Mouse (Mus musculus): Measurements from ENCODE around the gene Npas3.
A peak's percentile ranks its signal among the peaks of the same experiment; 100 is the strongest.

Gene Npas3

DNA sequence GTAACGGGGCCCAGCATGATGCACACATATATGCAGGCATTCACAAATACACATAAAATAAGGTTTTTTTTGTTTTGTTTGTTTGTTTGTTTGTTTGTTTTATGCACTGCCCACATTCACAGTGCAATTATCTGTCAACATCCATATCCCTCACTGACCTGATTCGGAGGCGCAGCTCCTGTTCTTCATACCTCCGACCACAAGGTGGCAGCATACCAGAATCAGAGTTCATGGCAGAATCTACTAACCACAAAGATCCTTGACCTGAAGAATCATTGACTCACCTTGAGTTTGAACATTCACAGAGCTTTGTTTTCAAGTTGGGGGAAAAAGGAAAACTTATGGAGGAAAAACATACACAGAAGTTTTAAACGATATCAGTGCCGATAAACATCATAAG lies 743.9 kb downstream of the Npas3 start:
- DNase-seq (ENCODE audit: low spot score in 2 of 2): no peak

DNA sequence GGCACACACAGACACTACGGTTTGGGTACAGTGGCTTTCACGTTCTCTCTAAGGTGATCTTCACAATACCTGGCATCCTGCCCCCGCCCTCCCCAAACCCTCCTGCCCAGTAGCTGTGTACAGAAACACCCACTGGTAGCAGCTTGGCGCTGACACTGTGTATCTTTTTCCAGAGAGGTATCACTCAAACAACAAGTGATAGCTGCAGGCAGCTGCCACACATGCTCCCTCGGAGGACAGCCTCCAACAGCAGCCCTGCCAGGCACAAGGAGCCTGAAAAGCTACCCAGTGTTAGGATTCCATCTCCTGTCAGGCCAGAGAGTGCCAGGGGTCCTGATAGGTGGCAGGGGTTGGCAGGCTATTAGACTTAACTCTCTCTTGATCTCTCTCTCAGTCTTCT lies 747.2 kb downstream of the Npas3 start:
- DNase-seq (ENCODE audit: low spot score in 2 of 2): no peak

DNA sequence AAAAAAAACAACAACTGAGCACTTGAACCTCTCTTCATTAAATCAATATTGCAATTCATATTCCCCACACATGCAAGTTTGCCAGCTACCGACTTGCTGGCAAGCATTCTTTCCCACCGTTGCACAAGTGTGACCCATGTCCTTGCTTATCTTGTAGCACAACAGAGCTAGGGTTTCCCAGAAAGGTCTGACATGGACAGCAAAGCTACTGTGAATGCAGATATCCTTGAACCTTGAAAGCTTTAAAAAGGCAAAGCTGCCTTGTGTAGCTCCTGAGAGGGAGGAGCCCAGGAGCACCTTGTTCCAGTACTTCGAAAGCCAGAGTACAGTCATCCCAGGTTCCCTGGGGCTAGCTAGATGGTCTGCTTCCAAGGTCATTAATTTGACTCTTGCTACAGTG lies 748.7 kb downstream of the Npas3 start:
- DNase-seq (ENCODE audit: low spot score in 2 of 2): no peak

DNA sequence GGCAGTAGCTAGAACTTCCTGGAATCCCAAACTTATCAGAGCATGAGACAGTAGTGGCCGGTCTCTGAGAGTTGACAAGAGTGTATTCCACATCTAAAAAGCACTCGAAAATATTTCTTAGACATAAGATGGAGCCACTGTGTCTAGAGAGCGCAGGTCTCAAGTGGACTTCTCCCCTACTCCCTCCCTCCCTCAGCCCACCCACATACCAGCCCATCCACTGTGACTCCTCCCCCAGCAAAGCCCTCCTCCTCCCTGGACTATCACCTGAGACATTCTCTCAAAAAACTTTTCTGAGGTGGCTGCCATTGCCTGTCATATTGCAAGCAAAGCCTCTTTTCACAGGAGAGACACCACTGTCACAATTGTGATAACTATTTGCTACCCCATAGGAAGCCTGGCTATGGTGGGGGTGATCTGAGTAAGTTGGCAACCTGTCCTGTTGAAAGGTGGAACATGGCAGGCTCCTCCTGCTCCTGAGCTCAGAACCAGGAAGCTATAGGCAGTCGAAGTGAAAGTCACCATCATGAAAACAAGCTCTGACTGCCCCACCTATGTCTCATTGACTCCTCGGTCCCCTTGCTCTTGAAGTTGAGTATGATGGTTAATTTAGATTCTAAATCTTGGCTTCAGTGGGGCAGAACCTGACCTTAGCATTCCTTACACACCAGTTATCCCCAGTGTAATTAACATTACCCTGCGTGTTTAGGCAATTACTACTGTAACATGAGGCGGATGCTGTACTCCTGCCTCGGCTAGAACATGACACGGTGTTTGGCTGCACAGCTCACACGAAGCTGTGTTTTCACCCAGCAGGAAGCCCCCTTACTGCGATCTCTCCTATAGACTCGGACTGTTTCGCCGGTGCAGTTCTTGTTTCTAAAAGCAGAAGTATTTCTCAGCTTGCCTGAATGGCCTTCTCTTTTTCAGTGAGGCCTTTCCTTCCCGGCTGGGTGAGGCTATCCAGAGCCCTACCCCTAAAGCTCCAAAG lies 751.5 kb downstream of the Npas3 start:
- no peak for DNase-seq (ENCODE audit: low spot score in 2 of 2)

DNA sequence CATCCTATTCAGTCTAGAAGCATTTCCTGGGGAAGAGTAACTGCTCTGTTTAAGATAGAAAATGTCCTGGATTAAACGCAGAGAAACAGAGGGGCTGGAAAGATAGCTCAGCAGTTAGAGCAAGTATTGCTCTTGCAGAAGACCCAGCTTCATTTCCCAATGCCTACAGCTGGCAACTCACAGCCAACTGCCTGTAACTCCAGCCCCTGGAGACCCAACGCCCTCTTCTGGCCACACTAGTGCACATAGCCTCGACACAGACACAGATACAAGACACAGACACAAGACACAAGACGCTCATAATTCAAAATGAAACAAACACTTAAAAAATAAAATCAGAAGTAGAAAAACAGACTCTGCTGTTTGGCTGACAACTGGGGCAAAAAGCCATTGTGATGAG lies 754.0 kb downstream of the Npas3 start:
- DNase-seq (ENCODE audit: low spot score in 2 of 2): peak in 1 of 2 experiments; percentile 33

DNA sequence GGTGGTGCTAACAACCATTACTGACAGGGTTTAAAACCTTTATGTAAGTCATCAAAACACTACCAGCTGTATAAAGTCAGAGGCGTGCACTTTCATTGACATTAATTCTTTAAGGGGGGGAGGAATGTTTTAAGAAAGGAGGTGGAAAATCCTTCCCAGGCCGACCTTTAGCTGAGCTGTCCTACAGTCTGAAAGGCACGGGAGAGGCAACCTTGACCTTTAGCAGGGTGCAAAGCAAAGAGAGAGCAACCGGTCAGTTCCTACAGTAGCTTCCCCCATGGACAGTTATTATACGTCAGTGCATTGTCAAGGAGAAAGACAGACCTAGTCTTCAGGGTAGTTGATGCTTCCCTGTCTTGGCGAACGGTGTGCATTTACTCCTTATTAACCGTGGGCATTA lies 756.1 kb downstream of the Npas3 start:
- no peak for DNase-seq (ENCODE audit: low spot score in 2 of 2)

DNA sequence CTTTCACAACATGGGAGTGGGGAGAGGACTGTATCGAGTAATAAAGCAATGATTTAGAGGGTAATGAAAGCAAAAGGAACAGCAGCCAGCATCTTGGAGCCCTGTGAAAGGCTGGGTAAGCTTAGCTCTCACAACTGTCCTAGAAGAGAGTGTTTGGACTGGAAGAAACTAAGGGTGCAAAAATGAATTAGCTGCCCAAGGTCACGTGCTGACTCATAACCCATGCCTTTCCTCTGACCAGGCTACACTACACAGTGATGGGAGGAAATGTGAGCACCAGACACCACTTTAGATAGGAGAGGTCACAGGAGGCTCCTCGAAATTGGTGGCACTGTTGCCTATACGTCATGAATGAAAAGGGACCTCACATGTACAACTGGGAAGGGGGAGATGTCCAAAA lies 757.1 kb downstream of the Npas3 start:
- DNase-seq (ENCODE audit: low spot score in 2 of 2): no peak

DNA sequence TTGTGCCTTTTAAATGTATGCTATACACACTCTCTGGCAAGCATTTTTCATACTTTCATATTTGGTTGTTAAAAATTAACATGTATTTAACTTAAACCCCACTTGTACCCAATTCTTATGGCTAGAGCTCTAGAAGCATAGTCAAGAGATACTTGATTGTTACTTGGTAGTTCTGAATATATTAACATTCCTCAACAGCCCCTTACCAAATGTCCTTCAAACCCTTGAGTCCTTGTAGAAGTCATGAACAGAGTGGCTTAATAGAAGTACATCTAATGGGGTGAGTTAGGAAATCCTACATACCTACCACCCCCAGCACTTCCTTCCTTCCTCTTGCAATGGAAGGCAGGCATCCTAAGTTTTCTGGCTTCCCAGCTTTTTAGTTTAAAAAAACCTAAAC lies 766.8 kb downstream of the Npas3 start:
- no peak for DNase-seq (ENCODE audit: low spot score in 2 of 2)

DNA sequence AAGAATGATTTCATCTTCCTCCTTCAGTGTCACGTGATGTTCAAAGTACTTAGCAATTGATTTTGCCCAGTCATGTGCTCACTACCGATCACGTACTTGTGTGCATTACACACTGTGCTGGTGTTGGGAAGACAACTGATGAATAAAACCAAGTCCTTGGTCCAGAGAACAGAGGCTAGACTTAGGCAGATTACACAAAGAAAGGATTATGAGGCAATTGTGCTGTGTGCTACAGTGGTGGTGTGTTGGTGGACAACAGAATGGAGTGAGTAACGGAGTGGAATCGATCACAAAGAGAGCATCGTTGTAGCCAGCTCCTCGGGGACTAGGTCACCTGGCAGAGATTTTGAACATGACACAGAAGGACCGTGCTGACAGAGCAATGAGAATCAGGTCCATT lies 769.5 kb downstream of the Npas3 start:
- DNase-seq (ENCODE audit: low spot score in 2 of 2): no peak

DNA sequence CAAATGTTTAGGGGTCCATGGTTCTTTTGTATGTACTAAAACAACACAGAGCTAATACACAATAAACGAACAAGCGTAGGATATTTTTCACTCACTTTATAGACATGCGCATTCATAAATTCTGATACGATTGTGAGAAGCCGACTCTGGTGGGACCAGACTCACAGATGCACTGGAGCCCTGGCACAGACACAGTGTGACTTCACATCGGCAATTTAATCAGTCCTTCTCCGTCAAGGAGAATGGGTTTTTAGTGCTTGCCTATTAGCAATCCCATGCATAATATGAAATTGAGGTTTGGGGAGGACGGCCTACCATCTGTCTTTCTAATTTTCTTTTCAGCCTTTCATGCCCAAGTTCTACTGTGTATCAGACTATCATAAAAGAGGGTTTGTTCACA lies 771.5 kb downstream of the Npas3 start:
- DNase-seq (ENCODE audit: low spot score in 2 of 2): no peak

DNA sequence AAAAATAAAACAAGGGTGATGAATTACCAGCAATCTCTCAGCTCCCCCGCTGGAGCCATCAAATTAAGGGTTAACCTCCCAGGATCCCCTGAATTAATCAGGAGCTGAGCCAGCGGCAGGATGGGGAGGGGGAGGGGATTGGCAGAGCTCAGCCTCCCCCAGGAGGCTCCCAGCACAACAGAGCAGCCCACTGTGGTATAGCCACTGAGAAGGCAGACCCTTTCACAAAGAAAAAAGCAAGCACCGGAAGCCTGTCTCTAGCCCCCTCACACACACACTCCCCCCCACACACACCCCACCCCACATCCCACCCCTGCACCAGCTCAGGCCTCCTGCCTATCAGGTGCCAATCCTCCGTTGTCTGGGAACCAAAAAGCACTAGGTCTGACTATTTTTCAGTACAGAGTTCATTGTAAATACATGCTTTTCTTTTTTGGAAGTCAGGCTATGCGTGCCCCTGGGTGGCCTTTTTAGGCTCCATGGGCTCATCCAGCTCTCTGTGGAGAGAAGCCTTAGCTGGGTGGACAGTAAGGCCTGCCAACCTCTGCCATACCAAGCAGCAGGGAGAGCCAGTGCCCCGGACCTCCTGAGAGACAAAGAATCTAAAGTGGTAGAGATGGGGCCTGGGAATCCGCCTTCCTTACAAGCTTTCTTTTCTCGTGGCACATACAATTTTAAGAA lies 786.3 kb downstream of the Npas3 start:
- peak; percentile 62 to 70 for DNase-seq (ENCODE audit: low spot score in 2 of 2)

DNA sequence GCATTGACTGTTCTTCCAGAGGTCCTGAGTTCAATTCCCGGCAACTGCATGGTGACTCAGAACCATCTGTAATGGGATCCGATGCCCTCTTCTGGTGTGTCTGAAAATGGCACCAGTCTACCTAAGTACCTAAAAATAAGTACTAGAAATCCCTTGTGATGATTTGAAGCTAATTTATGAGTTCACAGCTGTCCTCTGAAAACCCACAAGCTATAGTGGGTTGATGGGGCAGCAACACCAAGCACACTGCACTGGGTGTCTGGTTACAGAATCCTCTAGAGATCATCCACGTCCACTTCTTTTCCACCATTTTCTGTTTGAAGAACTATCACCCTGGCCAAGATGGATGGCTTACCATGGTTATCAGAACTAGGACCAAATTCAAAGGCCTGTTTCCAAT lies 789.1 kb downstream of the Npas3 start:
- DNase-seq (ENCODE audit: low spot score in 2 of 2): no peak

DNA sequence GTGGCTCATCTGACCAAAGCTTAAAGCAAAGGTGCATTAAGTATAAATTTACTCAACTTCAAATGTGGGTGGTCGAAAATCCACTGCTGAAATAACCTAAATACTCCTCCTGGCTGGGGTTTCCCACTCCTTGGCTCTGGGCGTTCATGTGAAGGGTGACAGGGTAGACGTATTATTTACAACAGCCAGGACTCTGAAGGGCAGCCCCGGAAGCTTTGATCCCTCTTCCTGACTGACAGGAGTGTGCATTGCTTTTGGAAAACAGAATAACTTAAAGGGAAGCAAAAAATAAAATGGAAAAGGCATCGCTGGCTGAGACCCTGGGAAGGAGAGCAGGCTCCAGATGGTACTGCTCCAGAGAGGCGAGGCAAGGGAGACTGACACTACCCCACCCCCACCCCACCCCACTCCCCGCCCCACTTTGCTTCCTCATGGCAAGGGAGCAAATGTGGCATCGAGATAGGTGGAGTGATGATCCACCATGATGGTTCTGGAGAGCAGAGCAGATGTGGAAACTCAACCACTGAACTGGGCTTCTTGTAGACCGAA lies 794.6 kb downstream of the Npas3 start:
- no peak for DNase-seq (ENCODE audit: low spot score in 2 of 2)

DNA sequence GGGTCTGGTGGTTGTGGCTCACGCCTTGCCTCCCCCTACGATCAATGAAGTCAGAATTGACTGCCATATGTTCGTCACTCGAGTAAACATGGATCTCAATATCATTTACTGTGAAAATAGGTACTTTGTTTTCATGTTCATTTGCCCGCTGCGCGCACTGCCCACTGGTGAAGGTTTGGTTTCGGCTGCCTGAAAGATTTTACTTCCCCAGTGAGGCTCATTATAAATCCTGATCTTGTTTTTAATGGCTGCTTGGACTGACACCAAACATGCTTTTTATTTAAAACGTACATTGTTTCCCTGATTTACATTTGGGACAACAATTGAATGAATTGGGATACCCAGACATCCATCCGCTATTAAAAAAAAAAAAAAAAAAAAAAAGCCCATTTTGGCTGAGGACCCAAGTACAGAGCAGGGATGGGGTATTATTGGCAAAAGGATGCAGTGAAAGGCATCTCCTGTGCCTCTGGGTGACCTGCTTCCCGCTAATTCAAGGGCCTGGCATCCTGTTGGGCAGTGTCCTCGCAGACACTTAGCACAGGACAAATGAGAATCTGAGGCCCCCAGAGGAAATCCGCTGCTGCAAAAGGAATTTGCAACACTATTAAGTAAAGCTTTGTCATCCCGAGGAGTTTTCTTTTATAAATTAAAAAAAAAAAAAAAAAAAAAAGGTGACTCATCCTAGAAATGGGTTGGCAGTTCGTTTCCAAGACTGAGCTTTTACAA lies 796.3 kb downstream of the Npas3 start:
- no peak for DNase-seq (ENCODE audit: low spot score in 2 of 2)

DNA sequence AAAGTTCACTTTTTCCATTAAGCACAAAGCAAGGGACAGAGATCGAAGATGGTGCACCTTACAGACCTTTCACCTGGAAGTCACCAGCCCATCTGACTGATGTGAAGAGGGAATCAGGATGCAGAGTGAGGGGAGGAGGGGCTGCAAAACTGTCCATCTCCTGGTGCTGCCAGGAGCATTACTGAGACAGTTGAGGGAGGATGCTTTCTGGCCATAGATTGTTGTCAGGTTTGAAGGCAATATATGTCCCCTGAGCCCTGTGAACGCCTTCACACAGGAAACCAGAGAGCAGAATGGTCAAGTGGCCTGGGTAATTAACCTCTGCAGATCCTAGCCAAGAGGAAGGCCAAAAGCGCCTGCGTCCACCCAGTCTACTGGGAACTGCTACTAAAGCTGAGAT lies 796.9 kb downstream of the Npas3 start:
- DNase-seq (ENCODE audit: low spot score in 2 of 2): no peak

DNA sequence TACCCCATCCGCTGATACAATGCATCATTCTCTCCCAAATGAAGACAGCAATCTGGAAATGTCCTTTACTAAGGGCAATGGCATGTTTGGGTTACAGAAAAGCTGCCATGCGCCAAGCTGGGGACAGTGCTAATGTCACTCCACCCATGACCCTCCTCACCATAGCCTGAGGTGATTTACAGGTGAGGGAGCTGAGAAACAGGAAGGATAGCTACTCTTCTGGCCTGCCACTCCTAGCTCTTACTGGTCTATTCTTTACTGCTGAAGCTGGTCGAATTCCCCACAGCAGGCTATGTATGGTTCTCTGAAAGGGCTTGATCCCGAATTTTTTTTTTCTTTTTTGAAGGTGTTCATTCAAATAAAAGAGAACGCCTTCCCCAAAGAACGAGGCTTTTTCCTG lies 798.3 kb downstream of the Npas3 start:
- no peak for DNase-seq (ENCODE audit: low spot score in 2 of 2)

DNA sequence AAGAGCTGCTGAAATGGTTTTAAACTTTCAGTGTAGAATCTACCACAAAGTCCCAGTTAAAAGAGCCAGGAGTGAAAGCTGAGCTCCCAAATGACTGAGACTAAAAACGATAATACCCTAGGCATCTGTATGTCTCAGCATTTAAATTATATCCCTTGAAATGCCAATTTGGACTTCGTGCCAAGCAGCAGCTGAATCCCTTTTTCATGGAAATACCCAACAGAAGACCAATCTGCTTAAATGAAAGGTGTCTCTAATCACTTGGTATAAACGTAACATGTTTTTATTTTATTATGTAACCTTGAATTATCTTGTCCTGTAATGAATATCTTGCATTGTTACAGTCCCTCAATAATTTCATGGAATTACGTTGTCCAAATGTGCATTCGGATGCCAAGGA lies 799.6 kb downstream of the Npas3 start:
- DNase-seq (ENCODE audit: low spot score in 2 of 2): no peak

DNA sequence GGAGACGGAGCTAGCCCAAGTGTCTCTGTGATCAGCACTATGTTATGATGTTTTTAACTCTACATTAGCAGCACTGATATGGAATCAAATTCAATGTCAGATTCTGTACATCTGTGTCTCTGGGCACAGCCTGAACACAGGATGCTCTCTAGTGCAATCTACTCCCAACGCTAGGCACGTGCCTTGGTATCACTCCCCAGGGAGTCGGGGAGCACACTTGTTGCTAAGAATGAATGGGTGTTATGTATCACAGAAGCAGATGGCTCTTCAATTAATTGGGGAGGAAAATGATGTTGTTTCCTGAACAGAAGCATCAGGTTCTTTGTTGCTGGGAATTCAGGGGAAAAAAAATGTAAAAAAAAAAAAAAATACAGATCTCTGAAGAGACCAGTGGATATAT lies 801.4 kb downstream of the Npas3 start:
- DNase-seq (ENCODE audit: low spot score in 2 of 2): no peak

DNA sequence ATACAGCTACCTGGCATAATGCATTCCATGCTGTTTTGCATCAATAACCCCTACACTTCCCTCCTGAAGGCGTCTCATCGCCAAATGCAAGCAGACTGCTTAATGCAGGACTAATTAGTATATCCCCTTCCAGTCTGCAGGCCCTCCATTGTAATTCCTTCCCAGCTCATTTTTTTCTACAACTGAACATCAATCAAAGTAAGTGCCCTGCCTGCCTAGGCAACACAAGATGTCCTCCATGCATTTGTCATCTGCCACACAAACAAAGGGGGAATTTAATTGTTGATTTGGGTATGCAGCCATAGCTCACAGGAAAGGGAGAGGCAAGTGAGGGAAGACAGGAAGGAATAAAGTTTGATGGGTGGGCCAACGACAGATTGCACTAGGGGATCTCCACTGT lies 804.5 kb downstream of the Npas3 start:
- DNase-seq (ENCODE audit: low spot score in 2 of 2): no peak

DNA sequence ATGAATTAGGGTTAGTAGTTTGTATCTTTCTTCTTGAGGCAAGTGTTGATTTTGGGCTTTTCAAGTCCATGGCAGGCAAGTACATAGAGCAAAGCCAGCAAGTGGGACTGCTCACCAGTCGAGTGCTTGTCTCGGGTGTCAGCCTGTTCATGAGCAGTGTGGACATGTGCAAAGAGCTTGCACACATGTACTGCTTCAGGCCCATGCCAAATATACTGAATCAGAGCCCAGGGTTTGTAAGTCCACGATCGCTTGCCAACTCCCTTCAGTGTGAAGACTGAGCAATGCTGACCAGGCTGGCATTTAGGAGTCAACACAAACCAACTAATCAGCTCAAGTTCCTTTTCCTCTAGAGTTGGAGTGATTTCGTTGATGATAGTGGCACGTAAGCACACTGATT lies 805.1 kb downstream of the Npas3 start:
- no peak for DNase-seq (ENCODE audit: low spot score in 2 of 2)

DNA sequence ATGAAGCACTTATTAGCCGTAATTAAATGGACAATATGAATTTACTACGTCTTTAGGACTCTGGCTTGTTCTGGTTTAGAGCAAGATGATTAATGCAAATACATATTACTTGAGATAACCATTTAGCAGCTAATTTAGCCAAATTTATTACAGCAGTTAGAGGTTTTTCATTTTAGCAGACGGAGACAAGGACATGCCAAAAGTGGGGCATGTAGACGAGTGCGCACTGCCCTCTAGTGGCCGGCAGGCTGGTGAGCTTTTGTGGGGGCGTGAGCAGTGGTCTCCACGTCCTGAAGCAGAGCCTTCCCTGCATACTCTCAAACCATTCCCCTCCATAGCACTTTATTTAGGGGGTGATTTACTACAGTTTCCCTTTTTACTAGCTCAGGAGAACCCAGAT lies 812.3 kb downstream of the Npas3 start:
- DNase-seq (ENCODE audit: low spot score in 2 of 2): peak; percentile 85 to 90

DNA sequence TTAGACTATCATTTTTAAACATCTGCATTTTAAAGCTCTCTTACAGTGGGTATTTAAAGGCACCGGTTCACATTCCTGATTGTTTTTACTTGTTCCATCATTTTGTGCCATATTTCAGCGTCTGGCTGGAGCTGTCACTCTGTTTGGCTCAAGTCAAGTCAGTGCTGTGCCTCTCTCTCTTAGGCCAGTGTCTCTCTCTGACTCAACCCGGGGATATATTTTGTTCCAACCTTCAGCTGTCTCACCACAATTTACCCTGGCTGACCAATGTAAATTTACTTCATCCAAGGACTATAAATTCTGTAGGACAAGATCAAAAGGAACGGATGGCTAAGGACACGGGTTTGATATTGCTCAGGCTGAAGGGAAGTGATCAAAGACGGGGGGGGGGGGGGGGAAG lies 812.7 kb downstream of the Npas3 start:
- DNase-seq (ENCODE audit: low spot score in 2 of 2): no peak
